Mouse (Mus musculus): ENCODE measurements at regions not wholly inside any gene's neighbourhood (a gene's known extent, or its start where the extent isn't known, plus 50 kb on each side); places are given as distances from the start of the nearest gene placed in this dataset.

- no peaks in the 10 kb centered on the region for H3K9me3 ChIP-seq (replicated peaks; ENCODE audit: control insufficient read depth, low read length)
- H3K36me3 ChIP-seq (ENCODE audit: control insufficient read depth, insufficient read depth), result no peaks in the 10 kb centered on the region
- peak overlapping the region; percentile 66 for H3K27ac ChIP-seq (ENCODE audit: low read length)
- H3K4me2 ChIP-seq (ENCODE audit: low read depth, low read length), result peak overlapping the region; percentile 59
- ATAC-seq (replicated peaks; ENCODE audit: extremely low read depth, insufficient read depth, low FRiP score), result 0 out of 2 replicates have a peak, but pooled peaks have one; percentile 38
- H3K9ac ChIP-seq (ENCODE audit: low read length), result peak overlapping the region; percentile 64
- peak overlapping the region; percentile 29; the same call in 1 of the 2 replicates for H3K4me3 ChIP-seq (ENCODE audit: low read length)
- 11% methylated on average over 8 of the region's 8 CpGs for WGBS
- H3K27me3 ChIP-seq (ENCODE audit: control insufficient read depth, insufficient read depth, low read length), result no peaks in the 10 kb centered on the region
- H3K4me1 ChIP-seq (ENCODE audit: control insufficient read depth, insufficient read depth, low read length), result peaks cover 22% of the 10 kb centered on the region
Measured at GRCm38 (mm10) chr8:35205536-35205935, 560.1 kb upstream of the Gm19410 start.

- peak; percentile 80 for ATAC-seq (replicated peaks; ENCODE audit: extremely low read depth, insufficient read depth, low FRiP score)
- WGBS, result 22% methylated on average over 6 of the region's 6 CpGs
- peak overlapping the region; percentile 59 for H3K4me2 ChIP-seq (ENCODE audit: low read depth, low read length)
Measured at GRCm38 (mm10) chr8:35206271-35206670, 559.3 kb upstream of the Gm19410 start.

GRCm38 (mm10) chr8:35208357-35208756 is 557.2 kb upstream of the Gm19410 start:
- Histone ChIP-seq H3K36me3 (ENCODE audit: control insufficient read depth, insufficient read depth) (no peaks in the 10 kb centered on the region), H3K27ac (ENCODE audit: low read length) (peak overlapping the region; percentile 60), H3K4me3 (ENCODE audit: low read length) (no peak overlapping the region), H3K9me3 (replicated peaks; ENCODE audit: control insufficient read depth, low read length) (no peaks in the 10 kb centered on the region), H3K27me3 (ENCODE audit: control insufficient read depth, insufficient read depth, low read length) (no peaks in the 10 kb centered on the region), H3K9ac (ENCODE audit: low read length) (no peak overlapping the region), H3K4me2 (ENCODE audit: low read depth, low read length) (no peak overlapping the region), H3K4me1 (ENCODE audit: control insufficient read depth, insufficient read depth, low read length) (peaks cover 22% of the 10 kb centered on the region)
- WGBS, result 60% methylated on average over 5 of the region's 5 CpGs
- no peak for ATAC-seq (replicated peaks; ENCODE audit: extremely low read depth, insufficient read depth, low FRiP score)

More at GRCm38 (mm10) chr8:35206271-35206670, 559.3 kb upstream of the Gm19410 start:
- peak overlapping the region; percentile 66 for H3K27ac ChIP-seq (ENCODE audit: low read length)
- no peak overlapping the region for H3K9ac ChIP-seq (ENCODE audit: low read length)
- H3K4me1 ChIP-seq (ENCODE audit: control insufficient read depth, insufficient read depth, low read length), result peaks cover 22% of the 10 kb centered on the region
- no peak overlapping the region; the same call in 1 of the 2 replicates for H3K4me3 ChIP-seq (ENCODE audit: low read length)
- no peaks in the 10 kb centered on the region for H3K9me3 ChIP-seq (replicated peaks; ENCODE audit: control insufficient read depth, low read length)
- H3K36me3 ChIP-seq (ENCODE audit: control insufficient read depth, insufficient read depth), result no peaks in the 10 kb centered on the region
- no peaks in the 10 kb centered on the region for H3K27me3 ChIP-seq (ENCODE audit: control insufficient read depth, insufficient read depth, low read length)

GRCm38 (mm10) chr8:35211506-35212452 is 553.8 kb upstream of the Gm19410 start:
- Histone ChIP-seq H3K9me3 (replicated peaks; ENCODE audit: control insufficient read depth, low read length) (no peaks in the 10 kb centered on the region), H3K4me3 (ENCODE audit: low read length) (no peak overlapping the region), H3K27ac (ENCODE audit: low read length) (no peak overlapping the region), H3K9ac (ENCODE audit: low read length) (no peak overlapping the region), H3K4me2 (ENCODE audit: low read depth, low read length) (no peak overlapping the region), H3K4me1 (ENCODE audit: control insufficient read depth, insufficient read depth, low read length) (peaks cover 10% of the 10 kb centered on the region), H3K36me3 (ENCODE audit: control insufficient read depth, insufficient read depth) (no peaks in the 10 kb centered on the region), H3K27me3 (ENCODE audit: control insufficient read depth, insufficient read depth, low read length) (no peaks in the 10 kb centered on the region)
- 50% methylated on average over 10 of the region's 10 CpGs for WGBS
- ATAC-seq (replicated peaks; ENCODE audit: extremely low read depth, insufficient read depth, low FRiP score), result no peak

GRCm38 (mm10) chr8:35213515-35213914 is 552.1 kb upstream of the Gm19410 start:
- WGBS, result 83% methylated on average over 3 of the region's 3 CpGs
- Histone ChIP-seq H3K4me2 (ENCODE audit: low read depth, low read length) (no peak overlapping the region), H3K9me3 (replicated peaks; ENCODE audit: control insufficient read depth, low read length) (no peaks in the 10 kb centered on the region), H3K4me1 (ENCODE audit: control insufficient read depth, insufficient read depth, low read length) (no peaks in the 10 kb centered on the region; the same call in 1 of the 2 replicates), H3K27me3 (ENCODE audit: control insufficient read depth, insufficient read depth, low read length) (no peaks in the 10 kb centered on the region), H3K4me3 (ENCODE audit: low read length) (no peak overlapping the region), H3K27ac (ENCODE audit: low read length) (no peak overlapping the region), H3K36me3 (ENCODE audit: control insufficient read depth, insufficient read depth) (no peaks in the 10 kb centered on the region), H3K9ac (ENCODE audit: low read length) (no peak overlapping the region)
- no peak for ATAC-seq (replicated peaks; ENCODE audit: extremely low read depth, insufficient read depth, low FRiP score)

- ATAC-seq (replicated peaks; ENCODE audit: extremely low read depth, insufficient read depth, low FRiP score), result no peak
- Histone ChIP-seq H3K27me3 (ENCODE audit: control insufficient read depth, insufficient read depth, low read length) (no peaks in the 10 kb centered on the region), H3K4me2 (ENCODE audit: low read depth, low read length) (no peak overlapping the region), H3K9me3 (replicated peaks; ENCODE audit: control insufficient read depth, low read length) (no peaks in the 10 kb centered on the region), H3K36me3 (ENCODE audit: control insufficient read depth, insufficient read depth) (no peaks in the 10 kb centered on the region), H3K4me1 (ENCODE audit: control insufficient read depth, insufficient read depth, low read length) (no peaks in the 10 kb centered on the region; the same call in 1 of the 2 replicates), H3K9ac (ENCODE audit: low read length) (no peak overlapping the region), H3K4me3 (ENCODE audit: low read length) (no peak overlapping the region), H3K27ac (ENCODE audit: low read length) (no peak overlapping the region)
- 87% methylated on average over 11 of the region's 11 CpGs for WGBS
Measured at GRCm38 (mm10) chr8:35217604-35218003, 548.0 kb upstream of the Gm19410 start.

- no peaks in the 10 kb centered on the region; the same call in 1 of the 2 replicates for H3K4me1 ChIP-seq (ENCODE audit: control insufficient read depth, insufficient read depth, low read length)
- H3K4me2 ChIP-seq (ENCODE audit: low read depth, low read length), result no peak overlapping the region
- no peaks in the 10 kb centered on the region for H3K27me3 ChIP-seq (ENCODE audit: control insufficient read depth, insufficient read depth, low read length)
- no peak overlapping the region for H3K9ac ChIP-seq (ENCODE audit: low read length)
- no peak for ATAC-seq (replicated peaks; ENCODE audit: extremely low read depth, insufficient read depth, low FRiP score)
- 48% methylated on average over 4 of the region's 4 CpGs for WGBS
- H3K4me3 ChIP-seq (ENCODE audit: low read length), result no peak overlapping the region
- H3K27ac ChIP-seq (ENCODE audit: low read length), result no peak overlapping the region
- H3K36me3 ChIP-seq (ENCODE audit: control insufficient read depth, insufficient read depth), result no peaks in the 10 kb centered on the region
- no peaks in the 10 kb centered on the region for H3K9me3 ChIP-seq (replicated peaks; ENCODE audit: control insufficient read depth, low read length)
Measured at GRCm38 (mm10) chr8:35218327-35218726, 547.3 kb upstream of the Gm19410 start.

GRCm38 (mm10) chr8:35224053-35224924 is 541.3 kb upstream of the Gm19410 start:
- Histone ChIP-seq H3K27ac (ENCODE audit: low read length) (no peak overlapping the region), H3K36me3 (ENCODE audit: control insufficient read depth, insufficient read depth) (no peaks in the 10 kb centered on the region), H3K4me1 (ENCODE audit: control insufficient read depth, insufficient read depth, low read length) (no peaks in the 10 kb centered on the region), H3K4me3 (ENCODE audit: low read length) (no peak overlapping the region), H3K9me3 (replicated peaks; ENCODE audit: control insufficient read depth, low read length) (no peaks in the 10 kb centered on the region), H3K4me2 (ENCODE audit: low read depth, low read length) (no peak overlapping the region), H3K27me3 (ENCODE audit: control insufficient read depth, insufficient read depth, low read length) (no peaks in the 10 kb centered on the region), H3K9ac (ENCODE audit: low read length) (no peak overlapping the region)
- ATAC-seq (replicated peaks; ENCODE audit: extremely low read depth, insufficient read depth, low FRiP score), result no peak
- WGBS, result 72% methylated on average over 18 of the region's 18 CpGs

- Histone ChIP-seq H3K4me2 (ENCODE audit: low read depth, low read length) (no peak overlapping the region), H3K9ac (ENCODE audit: low read length) (no peak overlapping the region), H3K27me3 (ENCODE audit: control insufficient read depth, insufficient read depth, low read length) (no peaks in the 10 kb centered on the region), H3K4me3 (ENCODE audit: low read length) (no peak overlapping the region), H3K4me1 (ENCODE audit: control insufficient read depth, insufficient read depth, low read length) (no peaks in the 10 kb centered on the region), H3K27ac (ENCODE audit: low read length) (no peak overlapping the region), H3K36me3 (ENCODE audit: control insufficient read depth, insufficient read depth) (no peaks in the 10 kb centered on the region), H3K9me3 (replicated peaks; ENCODE audit: control insufficient read depth, low read length) (no peaks in the 10 kb centered on the region)
- no peak for ATAC-seq (replicated peaks; ENCODE audit: extremely low read depth, insufficient read depth, low FRiP score)
- 77% methylated on average over 7 of the region's 7 CpGs for WGBS
Measured at GRCm38 (mm10) chr8:35224925-35225244, 540.7 kb upstream of the Gm19410 start.
